Mouse (Mus musculus) heart, embryonic 11.5 days (tissue): ENCODE data around the gene Zfp935. TPM values are rescaled to one million over a fixed set of nuclear protein-coding genes. Genes with fewer than 3 reads are reported as not detected.

Experiments used
- microRNA-seq: library from miRNA; unstranded; fragments of <30 nt; microRNA quantifications from one replicate; pipeline ENCODE4, GENCODE M21; 2016; ENCODE audit warnings: borderline number of aligned reads
- polyA plus RNA-seq: library from polyadenylated mRNA; unstranded; fragments of >200 nt; fragmentation: Nextera tagmentation; extraction: Ambion mirVana; gene quantifications from 2 replicates; pipeline ENCODE4 v1.2.1, GENCODE M21; 2014

The Zfp935 gene
- polyA plus RNA-seq, 1 experiment from 2014 or later: not detected

Small RNA genes lying within 50 kb of the gene (microRNA-seq; reads per million reads assigned to microRNA genes)
- not detected for gene Gm22256

Other genes with a start within 250 kb of the Zfp935 start
- 4.6 and 5.2 TPM in 2 replicates for gene Gm3604, start 175.3 kb downstream of the Zfp935 start, polyA plus RNA-seq
- 8.9 and 9.0 TPM in 2 replicates for gene Gm49359, start 91.7 kb downstream of the Zfp935 start, polyA plus RNA-seq
- gene Zfp934, start 12.7 kb upstream of the Zfp935 start, polyA plus RNA-seq: 13.7 and 15.3 TPM in 2 replicates
- 9.3 and 10.7 TPM in 2 replicates for gene 6720489N17Rik, start 65.7 kb upstream of the Zfp935 start, polyA plus RNA-seq
- gene Platr25, start 202.2 kb upstream of the Zfp935 start, polyA plus RNA-seq: 19.2 and 21.6 TPM in 2 replicates
- 5.2 and 8.2 TPM in 2 replicates for gene Gm5141, start 227.3 kb upstream of the Zfp935 start, polyA plus RNA-seq